Mouse (Mus musculus) liver, adult (tissue): ENCODE results near the gene Alms1.

Experiments
- GATA4 ChIP-seq: IDR thresholded peaks from 2 replicates; pipeline ENCODE4 v1.6.1; 2014; ENCODE audit warnings: mild to moderate bottlenecking, low read length; ENCODE audit not compliant: insufficient replicate concordance

Alms1 gene

DNA sequence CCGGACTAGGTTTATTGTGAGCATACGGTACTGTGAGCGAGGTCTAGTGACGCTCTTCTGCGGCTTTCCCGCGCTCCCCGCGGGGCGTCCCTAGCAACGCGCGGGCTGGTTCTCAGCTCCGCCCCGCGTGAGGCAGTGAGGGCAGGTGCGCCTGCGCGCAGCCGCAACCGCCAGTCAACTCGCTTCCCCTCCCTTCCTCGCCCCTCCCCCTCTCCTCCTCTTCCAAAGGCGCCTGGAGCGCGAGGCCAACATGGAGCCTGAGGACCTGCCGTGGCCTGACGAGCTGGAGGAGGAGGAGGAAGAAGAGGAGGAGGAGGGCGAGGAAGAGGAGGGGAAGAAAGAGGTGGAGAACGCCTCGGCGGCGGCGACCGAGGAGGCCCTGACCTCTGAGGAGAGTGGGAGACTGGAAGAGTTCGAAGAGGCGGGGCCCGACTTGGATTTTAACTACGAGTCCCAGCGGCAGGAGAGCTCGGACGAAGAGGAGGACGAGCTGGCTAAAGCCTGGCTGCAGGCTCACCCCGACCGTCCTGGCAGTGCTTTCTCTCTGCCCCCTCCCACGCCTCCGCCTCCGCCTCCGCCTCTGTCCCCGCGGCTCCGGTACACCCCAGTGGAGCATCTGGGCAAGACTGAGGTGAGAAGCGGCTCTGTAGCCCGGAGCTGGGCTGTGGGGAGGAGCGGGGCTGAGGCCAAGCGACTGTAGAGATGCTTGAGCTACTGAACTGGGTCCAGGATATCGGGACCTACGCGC lies at the start of gene Alms1:
Gene Alms1 (plus strand): TSS at position 136 of the 748 bp plus-strand sequence.
- no peak; the same call in 1 of the 2 replicates for TF ChIP-seq GATA4

DNA sequence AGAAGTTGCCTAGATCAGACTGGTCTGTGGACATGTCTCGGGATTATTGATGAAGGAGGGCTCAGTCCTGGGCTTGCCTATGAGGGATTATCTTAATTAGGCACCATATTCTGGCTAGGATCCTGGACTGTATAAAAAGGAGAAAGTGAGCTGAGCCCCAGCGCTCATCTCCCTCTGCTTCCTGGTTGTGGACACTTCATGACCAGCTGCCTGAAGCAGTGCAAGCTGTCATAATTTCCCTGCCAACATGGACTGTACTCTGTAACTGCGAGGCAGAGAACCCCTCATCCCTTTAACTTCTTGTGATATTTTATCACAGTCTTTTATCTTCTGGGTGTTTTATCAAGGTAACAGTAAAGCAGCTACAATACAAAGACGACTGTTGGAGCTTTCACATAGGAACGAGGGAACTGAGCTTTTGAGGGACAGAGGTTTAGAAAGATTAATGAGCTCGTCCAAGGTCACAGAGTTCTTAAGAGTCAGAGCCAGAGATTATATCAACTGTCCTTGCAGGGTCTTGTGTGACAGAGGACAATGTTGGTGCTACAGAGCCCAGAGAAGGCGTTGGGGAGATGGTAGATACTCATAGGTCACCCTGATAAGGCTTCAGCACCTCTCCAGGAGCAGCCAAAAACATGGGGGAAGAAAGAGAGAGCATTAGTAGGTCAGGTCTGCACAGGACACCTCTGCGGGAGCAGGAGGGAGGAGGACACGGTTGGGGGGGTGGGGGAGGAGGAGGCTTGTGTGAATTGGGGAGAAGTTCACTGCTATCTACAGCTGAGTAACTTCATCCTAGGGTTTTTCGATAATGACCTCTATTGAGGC lies 43.8 kb upstream of the Alms1 start:
- TF ChIP-seq GATA4: no peak

DNA sequence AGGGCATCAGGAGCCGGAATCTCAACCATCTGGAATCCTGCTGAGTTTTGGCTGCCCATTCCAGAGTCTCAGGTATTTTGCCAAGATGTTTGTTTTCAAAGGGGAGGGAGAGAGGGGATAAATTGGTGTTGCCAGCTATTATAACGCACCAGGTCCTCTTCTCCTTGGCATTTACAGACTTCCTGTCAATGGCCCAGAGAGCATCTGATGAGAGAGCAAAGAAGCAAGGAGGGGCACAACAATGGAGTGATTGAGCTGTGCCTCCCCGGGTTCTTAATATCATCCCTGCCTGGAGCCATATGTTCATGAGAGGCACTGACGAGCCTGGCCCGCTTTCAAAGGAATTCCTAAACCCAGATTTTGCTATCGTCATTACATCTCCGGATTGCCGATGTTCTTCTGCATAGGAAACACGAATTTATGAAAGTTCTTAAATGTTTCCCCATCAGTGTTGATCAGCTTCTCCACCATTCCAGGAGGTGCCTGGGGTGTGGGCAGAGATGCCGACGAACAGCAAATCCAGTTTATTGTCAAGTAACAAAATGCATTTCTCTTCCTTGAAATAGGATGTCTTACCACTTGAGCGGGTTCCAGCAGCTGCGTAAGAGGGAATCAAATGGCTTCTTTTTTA lies 43.0 kb upstream of the Alms1 start:
- TF ChIP-seq GATA4: no peak

DNA sequence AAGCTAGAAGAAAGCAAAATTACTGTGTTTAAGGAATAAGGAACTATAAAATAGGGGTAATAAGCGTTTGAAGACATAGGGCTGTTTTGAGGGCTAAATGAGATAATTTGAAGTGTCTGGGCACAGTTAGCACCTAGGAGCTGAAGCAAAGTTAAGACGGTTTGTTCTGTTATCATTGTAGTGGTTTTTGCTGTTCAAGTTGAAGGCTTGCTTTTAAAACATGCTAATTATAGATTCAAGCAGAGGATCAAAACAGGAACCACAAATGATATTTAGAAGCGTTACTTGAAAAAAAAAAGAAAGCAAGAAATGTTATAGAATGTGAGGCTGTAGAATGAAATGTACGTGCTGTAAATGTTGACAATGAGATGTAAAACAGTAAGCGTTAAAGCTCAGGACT lies 39.7 kb upstream of the Alms1 start:
- no peak for TF ChIP-seq GATA4

DNA sequence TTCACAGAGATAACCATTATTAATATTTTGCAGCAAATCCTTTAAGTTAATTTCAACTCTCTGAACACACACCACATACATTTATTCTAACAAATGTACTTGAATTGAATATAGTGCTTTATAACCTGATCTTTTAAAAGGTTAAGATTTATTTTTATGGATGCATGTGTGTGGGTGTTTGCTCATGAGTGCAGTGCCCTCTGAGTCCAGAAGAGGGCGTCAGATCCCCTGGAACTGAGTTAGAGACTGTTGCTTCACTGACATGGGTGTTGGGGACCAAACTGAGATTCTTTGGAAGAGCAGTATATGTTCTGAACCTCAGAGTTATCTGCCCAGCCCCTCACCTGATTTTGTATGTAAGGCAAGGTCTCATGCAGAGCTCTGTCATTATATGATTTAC lies 25.0 kb upstream of the Alms1 start:
- TF ChIP-seq GATA4: no peak

DNA sequence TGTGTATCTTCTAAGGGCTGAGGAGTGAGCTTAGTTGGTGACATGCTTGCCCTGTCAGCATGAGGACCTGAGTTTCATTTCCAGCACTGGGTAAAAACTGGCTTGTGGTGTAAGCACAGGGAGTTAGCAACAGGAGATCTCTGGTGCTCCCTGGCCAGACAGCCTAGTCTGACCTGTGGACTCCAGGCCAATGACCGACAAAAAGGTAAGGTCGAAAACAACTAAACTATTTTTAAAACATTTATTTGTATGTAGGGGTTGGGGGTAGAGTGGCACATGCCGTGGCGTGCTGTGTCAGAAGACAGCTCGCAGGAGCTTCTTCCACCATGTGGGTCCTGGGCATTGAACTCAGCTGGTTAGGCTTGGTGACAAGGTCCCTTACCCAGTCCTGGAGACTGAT lies 14.5 kb upstream of the Alms1 start:
- no peak for TF ChIP-seq GATA4

DNA sequence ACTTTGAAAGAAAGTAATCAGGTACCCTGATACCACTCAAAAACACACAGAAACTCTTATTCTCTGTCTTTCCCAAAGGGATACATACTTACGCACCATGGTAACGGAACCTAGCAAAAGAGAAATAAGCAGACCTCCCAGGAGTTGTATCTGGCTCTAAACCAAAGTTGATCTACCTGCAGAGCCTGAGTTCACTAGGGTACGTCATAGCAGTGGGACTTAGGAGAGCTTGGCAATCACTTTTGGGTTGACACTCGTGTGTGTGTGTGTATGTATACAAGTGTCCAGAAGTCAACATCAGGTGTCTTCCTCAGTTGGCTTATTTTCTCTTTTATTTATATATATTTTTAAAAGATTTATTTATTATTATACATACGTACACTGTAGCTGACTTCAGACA lies 5.6 kb upstream of the Alms1 start:
- TF ChIP-seq GATA4: no peak

DNA sequence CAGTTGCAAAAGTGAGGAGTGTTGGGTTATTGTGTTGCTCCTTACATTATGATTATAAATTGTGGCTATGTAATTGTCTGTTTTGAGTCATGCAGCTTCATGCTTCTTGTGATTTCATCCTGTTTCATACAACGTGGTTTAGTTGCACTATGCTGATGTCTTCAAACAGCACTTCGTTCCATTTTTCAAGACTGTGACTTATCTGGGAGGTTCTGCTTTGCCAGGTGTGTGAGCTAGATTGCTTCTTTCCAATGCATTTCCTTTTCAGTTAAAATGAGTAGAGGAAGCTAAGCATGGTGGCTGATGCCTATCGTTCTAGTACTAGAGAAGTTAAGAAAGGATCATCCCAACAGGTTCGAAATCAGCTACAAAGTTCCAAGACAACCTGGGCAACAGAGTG lies 2.7 kb upstream of the Alms1 start:
- no peak for TF ChIP-seq GATA4

DNA sequence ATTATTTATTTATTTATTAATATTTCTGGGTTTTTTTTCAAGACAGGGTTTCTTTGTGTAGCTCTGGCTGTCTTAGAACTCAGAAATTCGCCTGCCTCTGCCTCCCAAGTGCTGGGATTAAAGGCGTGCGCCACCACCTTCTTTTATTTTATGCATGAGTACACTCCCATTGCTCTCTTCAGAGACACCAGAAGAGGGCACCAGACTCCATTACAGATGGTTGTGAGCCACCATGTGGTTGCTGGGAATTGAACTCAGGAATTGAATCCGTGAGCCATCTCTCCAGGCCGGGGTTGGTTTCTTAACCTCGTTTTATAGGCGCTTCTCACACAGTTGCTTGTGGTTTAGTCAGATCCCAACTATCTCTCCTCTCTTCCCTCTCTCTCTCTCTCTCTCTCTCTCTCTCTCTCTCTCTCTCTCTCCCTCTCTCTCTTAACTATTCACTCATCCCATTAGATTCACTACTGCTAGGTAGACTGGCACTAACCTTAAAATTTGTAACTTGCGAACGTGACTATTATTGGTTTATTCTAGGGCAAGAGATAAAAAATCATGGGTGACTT lies 445 bp upstream of the Alms1 start:
- no peak for TF ChIP-seq GATA4

DNA sequence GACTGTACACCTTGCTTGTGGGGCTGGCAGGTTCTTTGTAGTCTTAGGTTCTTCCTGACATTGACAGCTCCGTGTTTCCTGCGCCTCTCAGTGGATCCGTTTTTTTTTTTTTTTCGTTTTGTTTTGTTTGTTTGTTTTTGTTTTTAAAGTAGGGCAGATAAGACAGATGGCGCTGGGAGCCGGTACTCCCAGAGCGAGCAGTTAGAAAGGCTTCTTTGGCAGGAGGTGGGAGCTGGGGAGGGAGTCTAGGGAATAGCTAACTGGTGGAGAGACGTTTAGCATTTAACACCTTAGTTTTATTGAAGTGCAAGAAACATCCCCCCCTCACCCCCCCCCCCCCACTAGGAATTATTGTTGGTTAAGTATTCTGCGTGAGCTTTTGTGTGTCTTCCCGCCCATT lies 833 bp downstream of the Alms1 start:
- no peak for TF ChIP-seq GATA4

DNA sequence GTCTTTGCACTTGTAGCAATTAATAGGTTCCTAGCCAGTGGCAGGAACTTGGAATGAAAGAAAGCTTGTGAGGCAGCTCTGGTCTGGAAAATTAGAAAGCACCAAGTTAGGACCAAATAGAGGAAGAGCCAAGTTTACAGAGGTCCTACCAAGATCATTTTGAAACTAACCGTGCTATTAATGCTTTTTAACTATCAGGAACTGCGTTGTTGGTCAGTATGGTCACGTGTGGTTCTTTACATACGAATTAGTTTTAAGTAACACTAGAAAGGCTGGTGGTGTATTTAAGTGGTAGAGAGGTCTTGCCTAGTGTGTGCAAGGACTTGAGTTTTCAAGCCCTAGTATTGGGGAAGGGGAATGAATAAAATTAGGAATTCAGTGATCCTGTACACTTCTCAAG lies 1.2 kb downstream of the Alms1 start:
- no peak for TF ChIP-seq GATA4

DNA sequence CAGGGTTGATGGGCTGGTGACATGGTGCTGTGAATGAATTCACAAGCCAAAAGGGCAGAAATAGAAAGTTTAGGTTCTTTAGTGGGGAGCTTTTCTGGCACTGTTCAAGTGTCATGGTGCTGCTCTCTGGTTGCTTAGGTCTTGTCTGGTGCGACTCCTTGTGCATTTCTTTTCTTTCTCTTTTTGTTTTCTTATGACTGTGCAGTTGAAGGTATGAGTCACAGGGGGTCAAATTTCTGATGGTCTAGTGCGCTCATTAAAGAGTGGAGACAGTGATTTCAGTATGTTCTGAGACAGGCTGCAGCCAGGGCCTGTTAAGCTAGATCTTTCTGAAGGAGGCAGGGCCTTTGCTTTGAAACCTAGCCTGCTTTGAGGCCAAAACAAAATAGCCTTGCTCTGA lies 2.8 kb downstream of the Alms1 start:
- TF ChIP-seq GATA4: no peak

DNA sequence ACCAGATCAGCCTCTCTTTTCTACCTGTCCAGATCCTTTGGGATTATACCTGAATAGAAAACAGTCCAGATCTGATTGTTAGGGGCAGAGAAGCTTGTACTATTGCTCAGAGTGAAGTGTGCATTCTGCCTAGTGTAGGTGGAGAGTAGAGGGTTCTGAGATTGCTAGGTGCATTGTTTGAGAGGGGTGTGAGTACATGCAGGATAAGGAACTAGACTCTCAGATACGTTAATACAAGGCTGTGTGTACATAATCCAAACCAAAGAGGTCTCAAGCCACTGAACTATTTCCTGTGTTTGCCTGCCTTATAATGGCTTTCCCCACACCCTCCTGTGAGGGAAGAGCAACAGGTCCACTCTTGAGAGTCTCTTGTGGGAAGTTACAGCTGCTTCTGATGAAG lies 12.0 kb downstream of the Alms1 start:
- TF ChIP-seq GATA4: no peak

DNA sequence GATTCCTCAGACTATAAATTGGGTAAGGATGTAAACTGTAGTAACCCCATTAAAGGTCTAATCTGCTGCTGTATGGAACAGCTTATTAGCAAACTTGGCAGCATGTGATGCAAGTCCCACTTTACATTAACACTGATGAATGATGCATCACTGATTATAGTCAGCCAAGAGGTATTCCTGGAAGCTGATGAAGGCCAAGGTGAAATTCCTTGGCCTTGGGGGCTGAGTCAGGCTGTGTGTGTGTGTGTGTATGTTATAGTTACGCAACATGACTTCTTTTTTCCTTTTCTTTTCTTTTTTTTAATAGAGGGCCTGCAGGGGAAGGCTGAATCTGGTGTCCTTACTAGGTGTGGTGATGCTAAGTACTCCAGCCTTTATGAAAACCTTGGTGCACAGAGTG lies 23.2 kb downstream of the Alms1 start:
- TF ChIP-seq GATA4: no peak

DNA sequence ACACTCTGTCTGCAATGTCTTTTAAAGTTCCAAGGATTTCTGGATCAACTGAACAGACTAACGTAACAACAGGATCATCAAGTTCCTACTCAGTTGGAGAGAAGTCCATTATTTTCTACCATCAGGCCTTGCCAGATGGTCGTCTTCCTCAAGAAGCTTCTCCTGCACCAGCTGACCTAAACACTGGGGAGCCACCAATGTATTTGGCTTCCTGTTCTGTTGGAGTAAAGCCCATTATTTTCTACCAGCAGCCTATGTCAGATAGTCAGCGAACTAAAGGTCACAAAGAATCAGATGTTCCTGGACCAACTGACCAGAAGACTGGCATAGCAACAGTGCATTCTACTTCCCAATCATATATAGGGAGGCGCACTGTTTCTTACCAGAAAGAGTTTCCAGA lies 33.5 kb downstream of the Alms1 start:
- no peak for TF ChIP-seq GATA4

DNA sequence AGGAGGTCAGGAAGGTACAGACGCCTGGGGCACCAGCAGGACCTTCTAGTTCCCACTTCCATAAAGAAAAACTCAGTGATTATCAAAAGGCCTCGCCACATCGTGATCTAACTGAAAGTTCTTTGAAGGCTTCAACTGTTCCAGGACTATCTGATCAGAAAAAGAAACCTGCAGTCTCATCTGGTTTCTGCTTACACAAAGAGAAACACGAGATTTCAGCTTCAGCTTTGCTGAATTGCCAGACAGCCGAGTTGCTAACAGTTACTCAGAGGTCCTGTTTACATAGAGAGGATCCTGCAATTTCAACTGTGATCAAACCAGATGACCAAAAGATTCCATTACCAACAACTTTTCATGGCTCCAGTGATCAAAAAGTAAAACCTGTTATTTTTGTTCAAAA lies 34.3 kb downstream of the Alms1 start:
- TF ChIP-seq GATA4: no peak
